In the genomic region with DNA sequence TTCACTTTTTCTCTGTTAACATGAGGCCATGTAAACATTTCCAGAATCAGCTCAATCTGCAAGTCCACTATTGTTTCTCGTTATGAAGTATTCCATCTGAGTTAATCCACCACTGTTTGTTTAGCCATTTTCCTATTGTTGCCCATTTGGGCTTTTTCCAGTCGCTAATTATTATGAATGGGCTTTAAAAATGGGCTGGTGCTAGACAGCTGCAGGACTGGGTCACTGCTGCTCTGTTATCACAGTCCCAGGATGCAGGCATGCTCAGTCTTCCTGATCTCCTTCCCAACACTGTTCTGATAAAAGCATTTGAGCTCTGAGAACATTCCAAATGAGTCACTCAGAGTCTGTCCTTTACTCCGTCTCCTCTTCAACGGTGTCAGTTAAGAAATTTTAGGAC, we compare ENCODE assay signal across 16 mouse cellular contexts. TPM values are rescaled to one million over a fixed set of nuclear protein-coding genes. Genes with fewer than 3 reads are reported as not detected.
A peak's percentile ranks its signal among the peaks of the same experiment; 100 is the strongest.
DNase-seq lines count a peak whose midpoint lies in the region; ATAC-seq lines count a peak whose summit lies in the region.
"Had no signal": no experiment of that assay in that cellular context is flagged by ENCODE, and none has a peak within 500 bp of the region (broad histone marks: within the 10 kb centered on the region; RNA-seq: fewer than 3 reads in every experiment).

No protein-coding gene starts in this region.

- 21% methylated on average over 4 of the region's 4 CpGs for WGBS in heart, embryonic 12.5 days
- 21% methylated on average over 4 of the region's 4 CpGs for WGBS in liver, embryonic 13.5 days (ENCODE audit: insufficient replicate concordance)

- ATAC-seq in heart, embryonic 12.5 days (ENCODE audit: insufficient number of reproducible peaks, low FRiP score), result peak; percentile 79
- peak; percentile 64 for ATAC-seq in liver, embryonic 13.5 days (ENCODE audit: low read depth)
- ATAC-seq in activated CD4-positive, CD25-positive, alpha-beta regulatory T cell, adult 4 months, result no peak
- ATAC-seq: CD4-positive, CD25-positive, alpha-beta regulatory T cell, adult 4 months; intestine, embryonic 16.5 days had no signal

- H3K27me3 ChIP-seq in heart, embryonic 12.5 days (replicated peaks), result no peaks in the 10 kb centered on the region
- H3K27me3 ChIP-seq in liver, embryonic 13.5 days, result no peaks in the 10 kb centered on the region
- H3K27me3 ChIP-seq: megakaryocyte, embryonic 14.5 days; stomach, embryonic 15.5 days had no signal

- intact Hi-C loops in heart, postnatal 36 days (cut with DNase I), result loop anchor here (1.0 to 10.0 kb wide), 2 partner anchors 16 to 284 kb away; no protein-coding TSS in a partner anchor

- no peak overlapping the region for H3K4me3 ChIP-seq in heart, embryonic 12.5 days
- H3K4me3 ChIP-seq in liver, embryonic 13.5 days (replicated peaks), result no peak overlapping the region
- H3K4me3 ChIP-seq: megakaryocyte, embryonic 14.5 days; myocyte; stomach, embryonic 15.5 days had no signal

- no peaks in the 10 kb centered on the region for H3K9me3 ChIP-seq in heart, embryonic 12.5 days (replicated peaks)
- H3K9me3 ChIP-seq in liver, embryonic 13.5 days (replicated peaks), result no peaks in the 10 kb centered on the region
- H3K9me3 ChIP-seq: megakaryocyte, embryonic 14.5 days; stomach, embryonic 15.5 days had no signal

- peak; percentile 98 for DNase-seq in heart, adult 11 months
- DNase-seq in heart, postnatal 36 days, result no peak
- DNase-seq in Muller cell, postnatal 12 days (ENCODE audit: inconsistent ontology term), result peak; percentile 11
- no peak for DNase-seq in liver, embryonic 13.5 days
- no peak for DNase-seq in left cerebral cortex, adult 8-10 months (ENCODE audit: low spot score in 2 of 2)
- no peak for DNase-seq in right cerebral cortex, postnatal 10 days (ENCODE audit: low spot score in 2 of 2)

- no peaks in the 10 kb centered on the region for H3K36me3 ChIP-seq in heart, embryonic 12.5 days
- no peaks in the 10 kb centered on the region for H3K36me3 ChIP-seq in liver, embryonic 13.5 days
- H3K36me3 ChIP-seq: stomach, embryonic 15.5 days had no signal

- H3K4me2 ChIP-seq in heart, embryonic 12.5 days, result no peak overlapping the region
- no peak overlapping the region for H3K4me2 ChIP-seq in liver, embryonic 13.5 days
- H3K4me2 ChIP-seq: stomach, embryonic 15.5 days had no signal

- H3K27ac ChIP-seq in heart, embryonic 12.5 days (ENCODE audit: poor library complexity, severe bottlenecking), result no peak overlapping the region
- H3K27ac ChIP-seq in liver, embryonic 13.5 days, result no peak overlapping the region
- H3K27ac ChIP-seq: stomach, embryonic 15.5 days had no signal

- H3K4me1 ChIP-seq in heart, embryonic 12.5 days (replicated peaks), result peaks cover 9% of the 10 kb centered on the region
- no peaks in the 10 kb centered on the region for H3K4me1 ChIP-seq in liver, embryonic 13.5 days (replicated peaks)
- H3K4me1 ChIP-seq: stomach, embryonic 15.5 days had no signal

- H3K9ac ChIP-seq in heart, embryonic 12.5 days, result no peak overlapping the region
- no peak overlapping the region for H3K9ac ChIP-seq in liver, embryonic 13.5 days
- H3K9ac ChIP-seq: stomach, embryonic 15.5 days had no signal

RNA-seq across cellular contexts. Expression of gene Olfr987, which starts 58.1 kb away (rescaled TPM):
- not detected for total RNA-seq in heart, postnatal 36 days (2021)
- polyA plus RNA-seq in heart, embryonic 12.5 days (2016; fragmentation: Nextera tagmentation; extraction: Ambion mirVana), result not detected in 2 replicates
- not detected in 2 replicates for polyA plus RNA-seq in liver, embryonic 13.5 days (2015; fragmentation: Nextera tagmentation; extraction: Ambion mirVana)
- under 1 TPM in 1 of 2 experiments, not detected in 1; 0.52 TPM for polyA plus RNA-seq in activated CD4-positive, CD25-positive, alpha-beta regulatory T cell, adult 4 months (2017; shearing (Covaris generic))
- total RNA-seq in left cerebral cortex, adult 8-10 months (2022), result not detected
- total RNA-seq: left cerebral cortex, postnatal 14 days had no signal
- polyA plus RNA-seq: CD4-positive, CD25-positive, alpha-beta regulatory T cell, adult 4 months; cortical plate, adult 2 months; gonadal fat pad, adult 2 months; intestine, embryonic 16.5 days; myocyte; stomach, embryonic 15.5 days had no signal

Comparison
In these comparisons a context has a peak if more than half of its experiments do, and no peak if none do; other contexts are left out.
1. DNase-seq: peak in heart, adult 11 months (single experiment) and Muller cell, postnatal 12 days (single experiment); none in heart, postnatal 36 days (0 of 2), liver, embryonic 13.5 days (single experiment), left cerebral cortex, adult 8-10 months (0 of 2) and right cerebral cortex, postnatal 10 days (0 of 2).